Mouse (Mus musculus): Measurements from ENCODE around the gene Ascl5.

Gene Ascl5

GRCm38 (mm10) chr1:136052547-136052946, 1.9 kb downstream of the Ascl5 start, which contains the start of gene Cacna1s:
TSS of gene Cacna1s (plus strand) at chr1:136052750.
- no peak for DNase-seq

GRCm38 (mm10) chr1:136055771-136056170, 5.2 kb downstream of the Ascl5 start:
- DNase-seq: no peak

GRCm38 (mm10) chr1:136058594-136058993, 8.0 kb downstream of the Ascl5 start:
- no peak for DNase-seq

DNA sequence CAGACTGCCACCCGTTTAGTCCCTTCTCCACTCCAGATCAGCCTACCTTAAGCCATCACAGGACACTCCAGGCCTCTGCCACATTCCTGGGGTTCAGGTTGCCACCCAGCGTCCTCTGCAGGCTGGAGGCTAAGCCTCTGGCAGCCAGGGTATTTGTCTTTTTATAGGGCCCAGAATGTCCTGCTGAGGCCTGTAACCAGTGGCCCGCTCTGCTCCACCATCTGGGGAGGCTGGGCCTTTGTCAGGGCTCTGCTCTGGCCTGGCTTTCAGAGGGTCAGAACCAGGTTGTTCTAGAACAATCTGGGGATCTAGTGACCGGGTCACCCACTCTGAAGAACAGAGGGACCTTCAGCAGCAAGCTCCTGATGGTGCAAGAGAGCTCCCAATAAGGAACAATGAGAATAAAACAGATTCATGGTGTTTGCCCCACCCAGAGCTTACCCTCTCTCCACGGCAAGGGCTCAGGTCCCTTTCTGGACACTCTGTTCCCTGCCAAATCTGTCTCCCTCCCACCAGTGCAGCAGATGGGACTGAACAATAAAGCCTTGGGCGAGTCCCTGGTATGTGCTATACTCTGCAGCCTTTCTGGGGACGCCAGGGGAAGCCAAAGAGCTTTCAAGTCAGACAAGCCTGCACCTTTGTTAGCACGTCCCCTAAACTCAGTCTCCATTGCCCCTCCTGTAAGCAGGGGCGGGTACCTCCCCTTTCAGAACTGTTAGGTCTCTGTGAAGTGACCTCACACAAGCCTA, 10.6 kb downstream of the Ascl5 start:
- DNase-seq: no peak

GRCm38 (mm10) chr1:136061790-136062141, 11.2 kb downstream of the Ascl5 start:
- DNase-seq: no peak

DNA sequence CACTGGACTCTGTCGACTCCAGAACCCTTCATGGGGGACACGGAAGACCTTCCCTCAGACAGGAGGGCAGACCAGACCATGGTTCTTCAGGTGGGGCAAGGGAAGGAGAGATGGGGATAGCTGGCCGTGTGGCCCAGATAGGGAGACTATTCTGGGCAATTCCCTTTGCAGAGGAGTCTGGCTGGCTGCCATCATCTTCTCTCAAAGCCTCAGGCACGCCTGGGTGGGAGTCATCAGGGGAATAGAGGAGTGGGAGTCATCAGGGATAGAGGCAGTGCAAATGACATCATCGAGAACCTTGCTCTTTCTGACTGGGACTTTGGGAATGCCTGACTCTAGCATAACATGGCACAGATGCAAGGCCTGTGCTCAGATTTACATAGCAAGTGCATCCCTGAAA, 13.4 kb downstream of the Ascl5 start:
- DNase-seq: no peak

- no peak for DNase-seq
Observed at GRCm38 (mm10) chr1:136066621-136067020, 16.0 kb downstream of the Ascl5 start.

GRCm38 (mm10) chr1:136067579-136067978, 17.0 kb downstream of the Ascl5 start:
- no peak for DNase-seq

- peak; percentile 44 for DNase-seq
Observed at GRCm38 (mm10) chr1:136076086-136076485, 25.5 kb downstream of the Ascl5 start.

DNA sequence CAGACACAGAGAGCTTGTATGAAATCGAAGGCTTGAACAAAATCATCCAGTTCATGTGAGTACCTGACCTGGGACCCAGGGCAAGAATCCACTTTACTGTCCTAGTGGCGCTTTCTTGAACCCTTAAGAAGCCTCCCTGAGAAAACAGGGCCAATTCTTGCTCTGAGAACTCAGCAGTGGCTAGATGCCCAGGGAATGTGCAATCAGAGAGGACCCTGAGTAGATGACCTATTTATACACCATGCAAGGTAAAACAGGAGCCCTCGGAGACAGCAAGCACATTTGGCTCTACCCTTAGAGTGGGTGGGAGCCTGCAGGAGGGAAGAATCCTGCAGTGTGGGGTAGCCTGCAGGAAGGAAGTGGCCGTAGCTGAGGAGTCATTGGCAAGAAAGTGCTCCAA, 27.1 kb downstream of the Ascl5 start:
- DNase-seq: no peak

DNA sequence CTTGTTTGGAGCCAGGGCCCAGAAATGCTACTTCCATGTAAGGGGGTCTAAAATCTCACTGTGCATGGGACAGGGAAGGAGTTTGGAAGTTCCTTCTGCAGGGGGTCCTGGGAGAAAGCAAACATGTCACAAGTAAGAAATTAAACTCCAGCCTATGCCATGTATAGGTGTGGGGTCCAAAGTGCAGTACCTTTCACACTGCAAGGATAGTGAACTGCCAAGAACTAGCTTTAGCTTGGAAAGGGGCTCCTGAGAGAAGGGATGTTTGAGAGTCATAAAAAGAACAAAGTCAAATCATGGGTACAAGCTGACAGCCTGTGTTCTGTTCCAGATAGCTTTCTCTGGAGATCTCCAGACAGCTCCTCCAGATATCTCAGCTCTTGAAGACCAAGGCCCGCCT, 30.6 kb downstream of the Ascl5 start:
- no peak for DNase-seq

DNA sequence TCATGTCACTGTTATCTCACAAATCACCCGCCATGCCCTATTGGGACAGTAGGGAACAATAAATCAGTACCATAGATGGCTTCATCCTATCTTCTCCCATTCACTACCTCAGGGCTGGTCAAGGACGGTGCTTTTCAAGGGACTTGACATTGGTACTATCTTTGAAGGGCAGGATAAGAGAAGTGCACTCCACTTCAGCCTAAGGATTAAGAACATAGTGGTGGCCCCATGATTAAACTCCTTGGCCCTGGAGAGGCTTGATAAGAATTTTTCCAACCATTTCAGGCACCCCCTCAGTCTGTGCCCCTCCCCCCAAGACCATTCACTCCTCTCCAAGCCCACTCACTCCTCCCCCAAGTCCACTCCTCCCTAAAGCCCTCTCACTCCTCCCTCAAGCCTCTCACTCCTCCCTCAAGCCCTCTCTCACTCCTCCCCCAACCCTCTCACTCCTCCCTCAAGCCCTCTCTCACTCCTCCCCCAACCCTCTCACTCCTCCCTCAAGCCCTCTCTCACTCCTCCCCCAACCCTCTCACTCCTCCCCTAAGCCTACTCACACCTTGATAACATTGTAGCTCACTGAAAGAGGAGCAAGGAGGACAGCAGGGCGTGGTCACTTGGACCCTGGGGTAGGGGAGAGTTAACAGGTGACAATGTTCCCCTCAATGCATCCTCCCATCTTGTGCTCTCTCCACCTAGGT, 35.5 kb downstream of the Ascl5 start:
- DNase-seq: no peak

DNA sequence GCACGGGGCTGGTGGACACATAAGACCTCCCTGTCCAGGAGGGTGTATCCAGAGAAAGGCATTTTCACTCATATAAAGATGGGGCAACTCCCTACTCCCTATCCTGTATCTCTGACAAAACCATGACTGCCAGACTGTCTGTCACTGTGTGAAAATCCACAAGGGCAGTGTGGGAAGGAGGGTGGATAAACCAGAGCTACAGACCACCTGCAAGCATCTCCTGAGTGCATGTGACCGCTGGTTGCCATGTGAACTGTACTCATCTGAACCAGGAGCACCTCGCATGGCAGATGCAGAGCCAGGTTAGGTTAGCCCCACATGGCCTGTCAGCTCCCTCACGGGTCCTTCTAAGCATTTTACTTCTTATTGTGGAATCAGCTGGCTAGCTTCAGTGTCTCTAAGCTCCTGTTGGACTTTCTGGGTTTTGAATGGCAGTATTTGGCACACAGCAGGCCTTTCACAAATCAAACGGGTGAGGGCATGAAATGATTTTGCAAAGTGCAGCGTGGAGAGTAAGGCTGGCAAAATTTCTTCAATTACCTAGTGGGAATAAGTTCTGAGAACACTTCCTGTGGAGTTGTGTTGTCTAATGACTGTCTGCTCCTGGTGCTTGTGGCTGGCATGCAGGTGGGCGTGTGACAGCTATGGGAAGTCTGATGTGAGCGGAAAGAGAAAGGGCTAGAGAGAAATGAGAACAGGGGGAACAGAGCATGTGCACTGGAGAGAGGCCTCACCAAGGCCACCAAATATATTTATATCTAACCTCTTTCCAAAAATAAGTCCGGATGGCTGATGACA, 39.0 kb downstream of the Ascl5 start:
- no peak for DNase-seq

DNA sequence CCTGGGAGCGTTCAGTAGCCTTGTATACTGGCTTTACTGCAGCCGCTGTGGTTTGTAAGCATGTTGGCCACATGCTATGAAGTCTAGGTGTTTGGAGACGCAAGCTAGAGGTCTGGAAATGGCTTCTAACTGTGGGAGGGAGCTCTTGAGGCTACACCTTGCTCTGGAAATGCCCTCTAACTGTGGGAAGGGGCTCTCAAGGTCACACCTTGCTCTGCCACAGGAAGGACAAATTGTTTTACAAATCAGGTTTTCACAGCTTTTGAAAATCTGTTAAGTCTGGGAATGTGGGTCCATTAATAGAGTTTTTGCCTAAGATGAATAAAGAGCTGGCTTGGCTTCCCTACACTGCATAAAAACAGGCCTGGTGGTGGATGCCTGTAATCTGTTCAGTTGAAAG, 43.1 kb downstream of the Ascl5 start:
- no peak for DNase-seq

DNA sequence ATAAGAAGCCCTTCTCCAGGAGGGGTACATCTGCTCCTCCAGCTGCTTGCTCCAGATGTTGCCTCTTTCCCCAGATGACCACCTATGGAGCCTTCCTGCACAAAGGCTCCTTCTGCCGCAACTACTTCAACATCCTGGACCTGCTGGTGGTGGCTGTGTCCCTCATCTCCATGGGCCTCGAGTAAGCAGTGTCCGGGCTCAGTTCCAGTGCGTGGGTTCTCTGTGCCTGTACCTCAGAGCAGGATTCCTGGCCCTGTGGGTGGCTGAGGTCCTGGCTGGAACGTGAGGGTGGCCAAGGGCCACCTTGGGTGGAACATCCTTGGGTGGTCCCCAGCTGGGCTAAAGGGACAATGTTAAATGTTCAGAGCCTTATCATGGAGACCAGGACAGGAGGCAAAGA, 44.2 kb downstream of the Ascl5 start:
- DNase-seq: no peak

Measured in liver (tissue).